Mouse (Mus musculus): ENCODE measurements around the gene 3110040M04Rik.
"Not testable (repeated sequence)": the region's sequence is repeated elsewhere in the genome, so short reads cannot be mapped to it uniquely, and the experiment has no call there.

Gene 3110040M04Rik

GRCm38 (mm10) chr1:151192075-151192474 is 11.8 kb upstream of the 3110040M04Rik start, which contains the start of gene Gm8947:
Gm8947 (plus strand) TSS chr1:151192376.
- DNase-seq (ENCODE audit: low read depth, low spot score), result not testable (repeated sequence)

GRCm38 (mm10) chr1:151192739-151193138 is 11.2 kb upstream of the 3110040M04Rik start:
- DNase-seq (ENCODE audit: low read depth, low spot score), result not testable (repeated sequence)

GRCm38 (mm10) chr1:151195986-151196385 is 7.9 kb upstream of the 3110040M04Rik start:
- DNase-seq (ENCODE audit: low read depth, low spot score), result not testable (repeated sequence)

GRCm38 (mm10) chr1:151196690-151197089 is 7.2 kb upstream of the 3110040M04Rik start:
- DNase-seq (ENCODE audit: low read depth, low spot score), result not testable (repeated sequence)

- not testable (repeated sequence) for DNase-seq (ENCODE audit: low read depth, low spot score)
Measured at GRCm38 (mm10) chr1:151198120-151198519, 5.8 kb upstream of the 3110040M04Rik start, which contains the start of gene Gm47995. Gm47995 (plus strand) TSS chr1:151198448.

- not testable (repeated sequence) for DNase-seq (ENCODE audit: low read depth, low spot score)
Measured at GRCm38 (mm10) chr1:151200620-151201019, 3.3 kb upstream of the 3110040M04Rik start.

GRCm38 (mm10) chr1:151202771-151203170 is 1.1 kb upstream of the 3110040M04Rik start:
- DNase-seq (ENCODE audit: low read depth, low spot score), result not testable (repeated sequence)

GRCm38 (mm10) chr1:151208493-151208892 is 4.6 kb downstream of the 3110040M04Rik start:
- DNase-seq (ENCODE audit: low read depth, low spot score), result not testable (repeated sequence)

GRCm38 (mm10) chr1:151208944-151209343 is 5.0 kb downstream of the 3110040M04Rik start:
- not testable (repeated sequence) for DNase-seq (ENCODE audit: low read depth, low spot score)

- DNase-seq (ENCODE audit: low read depth, low spot score), result not testable (repeated sequence)
Measured at GRCm38 (mm10) chr1:151209824-151210355, 6.0 kb downstream of the 3110040M04Rik start, which contains the start of gene Gm47996. Gm47996 (plus strand) TSS chr1:151210131.

- not testable (repeated sequence) for DNase-seq (ENCODE audit: low read depth, low spot score)
Measured at GRCm38 (mm10) chr1:151211666-151212065, 7.7 kb downstream of the 3110040M04Rik start.

GRCm38 (mm10) chr1:151214862-151215261 is 10.9 kb downstream of the 3110040M04Rik start:
- no peak for DNase-seq (ENCODE audit: low read depth, low spot score)

- no peak for DNase-seq (ENCODE audit: low read depth, low spot score)
Measured at GRCm38 (mm10) chr1:151215985-151216384, 12.1 kb downstream of the 3110040M04Rik start.

- DNase-seq (ENCODE audit: low read depth, low spot score), result no peak
Measured at GRCm38 (mm10) chr1:151216417-151216816, 12.5 kb downstream of the 3110040M04Rik start.

GRCm38 (mm10) chr1:151219045-151219444 is 15.1 kb downstream of the 3110040M04Rik start:
- DNase-seq (ENCODE audit: low read depth, low spot score), result no peak

- no peak for DNase-seq (ENCODE audit: low read depth, low spot score)
Measured at GRCm38 (mm10) chr1:151220098-151220497, 16.2 kb downstream of the 3110040M04Rik start.

GRCm38 (mm10) chr1:151222561-151223267 is 18.8 kb downstream of the 3110040M04Rik start:
- DNase-seq (ENCODE audit: low read depth, low spot score), result no peak

GRCm38 (mm10) chr1:151223377-151223776 is 19.5 kb downstream of the 3110040M04Rik start:
- DNase-seq (ENCODE audit: low read depth, low spot score), result no peak

- no peak for DNase-seq (ENCODE audit: low read depth, low spot score)
Measured at GRCm38 (mm10) chr1:151224536-151224935, 20.6 kb downstream of the 3110040M04Rik start.

GRCm38 (mm10) chr1:151227506-151227905 is 23.6 kb downstream of the 3110040M04Rik start:
- DNase-seq (ENCODE audit: low read depth, low spot score), result no peak

GRCm38 (mm10) chr1:151228320-151228989 is 24.5 kb downstream of the 3110040M04Rik start:
- no peak for DNase-seq (ENCODE audit: low read depth, low spot score)

GRCm38 (mm10) chr1:151232346-151232745 is 28.4 kb downstream of the 3110040M04Rik start:
- DNase-seq (ENCODE audit: low read depth, low spot score), result no peak
